Mouse (Mus musculus) adrenal gland, adult (tissue): Measurements from ENCODE around the gene Invs.

Source experiments
- DNase-seq, 2 experiments: peaks; one replicate each; pipeline ENCODE4 v3.0.0; 2022 to 2023; ENCODE audit warnings: low spot score in 1 of 2; ENCODE audit not compliant: inconsistent age in 2 of 2

The Invs gene

DNA sequence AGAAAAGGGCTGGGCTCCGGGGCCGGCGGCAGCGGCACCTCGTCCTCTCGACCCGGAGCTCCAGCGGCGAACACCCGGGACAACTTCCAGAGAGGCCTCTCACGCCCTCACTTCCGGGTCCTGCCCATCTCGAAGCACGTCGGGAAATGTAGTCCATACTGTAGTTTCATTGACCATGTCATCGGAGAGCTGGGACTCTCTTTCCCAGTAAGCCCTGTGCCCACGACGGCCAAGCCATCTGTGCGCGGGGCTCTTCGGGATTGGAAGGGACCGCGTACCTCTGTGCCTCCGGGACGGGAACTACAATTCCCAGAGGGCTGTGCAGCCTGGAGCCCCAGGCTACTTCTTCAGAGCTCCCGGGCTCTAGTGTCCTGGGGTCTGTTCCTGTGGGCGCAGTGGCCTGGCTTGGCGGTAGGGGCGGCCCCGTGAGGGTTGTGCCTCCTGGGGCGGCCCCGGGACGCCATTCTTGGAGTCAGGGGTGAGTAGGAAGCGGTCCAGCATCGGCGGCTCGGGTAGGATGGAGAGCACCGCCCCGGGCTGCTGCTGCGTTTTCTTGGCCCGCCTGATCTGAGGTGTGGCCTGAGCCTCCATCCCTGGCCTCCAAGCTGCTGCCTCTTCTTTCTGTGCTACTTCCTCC lies at the start of gene Invs, which contains the start of gene Erp44:
TSS of gene Invs (plus strand) at position 263 of the 637 bp plus-strand sequence.
TSS of gene Erp44 (minus strand) at position 61 of the 637 bp plus-strand sequence.
- peak; percentile 96 to 98 for DNase-seq

DNA sequence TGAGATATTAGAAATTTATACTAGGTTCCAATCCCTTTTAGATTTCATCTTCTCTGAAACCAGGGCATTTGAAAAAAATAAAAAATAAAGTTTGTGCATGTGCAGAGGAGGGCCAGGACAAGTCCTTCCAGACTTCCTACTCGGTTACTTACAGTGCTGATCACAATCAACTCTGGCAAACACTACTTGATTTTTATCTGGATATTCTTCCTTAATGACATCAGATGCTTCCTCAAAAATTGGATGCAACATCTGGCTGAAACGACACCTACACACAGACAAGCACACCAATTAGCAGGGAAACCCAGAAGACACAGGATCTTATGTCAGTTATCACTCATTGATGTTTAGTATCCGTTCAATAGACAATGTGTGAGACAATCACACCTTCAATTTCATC lies 42.8 kb upstream of the Invs start:
- DNase-seq, result no peak

DNA sequence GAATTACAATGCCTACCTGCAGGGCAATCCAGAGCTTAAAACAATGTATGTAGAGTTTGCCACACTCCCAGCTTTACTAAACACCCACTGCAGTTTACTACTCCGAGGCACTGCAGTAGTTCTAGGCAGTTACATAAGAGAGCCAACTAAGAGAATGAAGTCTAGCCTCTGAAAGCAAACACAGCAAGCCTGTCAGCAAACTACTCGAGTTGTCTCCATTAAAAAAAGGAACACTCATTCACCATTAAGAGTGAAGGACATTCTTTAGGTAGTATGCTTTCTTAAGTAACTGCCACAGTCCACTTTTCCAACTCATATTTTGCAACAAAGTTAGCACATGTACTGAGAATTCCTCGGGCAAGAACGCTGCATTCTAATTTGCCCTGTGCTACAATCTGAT lies 40.5 kb upstream of the Invs start:
- DNase-seq, result no peak

DNA sequence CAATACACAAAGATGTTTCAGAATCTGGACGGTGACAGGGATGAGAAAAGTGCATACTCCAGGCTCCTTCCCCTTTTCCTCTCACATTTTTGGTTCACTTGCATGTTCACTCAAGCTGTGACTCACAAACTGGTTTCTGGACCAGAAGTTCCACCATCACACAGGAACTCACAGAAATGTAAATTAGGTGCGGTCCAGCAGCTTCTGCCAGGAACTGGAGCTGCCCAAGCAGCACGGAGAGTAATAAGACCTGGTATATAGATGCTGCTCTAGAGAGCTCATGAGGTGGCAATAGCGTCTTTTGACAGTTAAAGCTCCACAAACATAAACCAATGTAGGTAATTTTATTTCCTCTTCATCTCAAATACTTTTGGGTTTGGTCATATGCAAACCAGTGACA lies 37.1 kb upstream of the Invs start:
- DNase-seq, result no peak

DNA sequence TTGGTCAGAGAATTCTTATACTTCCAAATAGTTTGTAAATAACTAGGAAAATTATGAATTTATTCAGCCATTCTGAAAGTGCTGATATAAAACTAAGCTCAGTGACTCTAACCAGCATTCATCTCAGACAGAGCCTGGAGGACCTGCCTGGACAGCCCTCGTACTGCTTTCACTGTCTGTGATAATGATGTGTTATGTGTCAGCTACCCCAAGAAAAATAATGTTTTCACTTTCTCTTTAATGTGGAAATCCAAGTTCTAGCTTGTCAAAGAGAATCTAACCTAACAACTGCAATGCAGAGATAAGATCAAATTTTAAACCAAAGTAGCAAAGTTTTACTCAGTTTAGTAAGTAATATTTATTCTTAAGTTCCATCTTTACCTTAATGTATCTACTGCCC lies 35.8 kb upstream of the Invs start:
- no peak for DNase-seq

DNA sequence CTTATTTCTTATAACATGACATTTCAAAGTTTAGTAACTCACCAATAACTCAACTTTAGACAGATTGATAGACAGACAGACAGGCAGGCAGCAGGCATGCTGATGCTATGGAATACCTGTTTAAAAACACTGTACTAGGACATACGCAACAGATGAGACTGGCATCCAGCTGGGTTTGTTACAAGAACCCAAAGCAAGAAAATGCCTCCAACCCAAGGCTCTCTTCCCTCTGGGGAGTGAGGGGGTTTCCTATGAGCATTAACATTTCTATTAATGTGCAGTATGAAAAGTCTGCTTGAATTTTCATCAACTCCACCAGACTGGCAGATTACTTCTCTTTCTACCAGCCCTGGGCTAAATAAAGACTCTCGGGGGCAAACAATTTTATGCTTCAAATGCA lies 35.3 kb upstream of the Invs start:
- no peak for DNase-seq

DNA sequence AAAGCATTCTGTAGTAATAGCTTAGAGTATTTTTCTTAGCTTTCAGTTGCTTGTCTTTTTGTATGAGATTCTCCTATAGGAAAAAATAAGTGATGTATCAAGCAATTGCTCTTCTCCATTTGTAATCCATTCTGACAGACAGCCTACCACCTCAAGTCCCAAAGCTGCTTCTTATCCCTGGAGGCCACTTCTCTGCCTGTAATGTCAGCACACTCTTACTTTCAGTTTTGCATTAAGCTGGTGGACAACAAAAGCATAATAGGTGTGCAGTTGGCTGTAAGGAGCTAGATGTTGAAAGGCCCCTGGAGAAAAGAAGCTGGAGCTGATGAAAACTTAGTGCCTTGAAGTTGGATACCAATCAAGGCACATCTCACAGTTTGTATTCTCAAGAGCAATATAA lies 26.3 kb upstream of the Invs start:
- DNase-seq, result peak in 1 of 2 experiments; percentile 45

DNA sequence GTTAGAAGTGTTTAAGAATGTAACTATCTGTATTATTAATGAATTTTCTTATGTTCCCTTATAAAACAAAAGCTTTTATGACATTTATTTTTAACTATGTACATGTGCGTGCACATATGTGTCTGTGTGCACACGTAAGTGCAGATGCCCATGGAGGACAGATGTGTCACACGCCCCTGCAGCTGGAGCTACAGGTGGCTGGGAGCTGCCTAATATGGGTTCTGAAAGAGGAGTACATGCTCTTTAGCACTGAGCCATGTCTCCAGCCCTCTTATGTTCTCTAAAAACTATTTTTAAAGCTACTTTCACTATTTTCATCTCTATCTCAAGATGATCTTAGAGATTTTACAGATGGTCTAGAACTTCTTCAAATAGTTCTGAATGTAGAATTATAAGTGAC lies 21.5 kb upstream of the Invs start:
- DNase-seq, result no peak

DNA sequence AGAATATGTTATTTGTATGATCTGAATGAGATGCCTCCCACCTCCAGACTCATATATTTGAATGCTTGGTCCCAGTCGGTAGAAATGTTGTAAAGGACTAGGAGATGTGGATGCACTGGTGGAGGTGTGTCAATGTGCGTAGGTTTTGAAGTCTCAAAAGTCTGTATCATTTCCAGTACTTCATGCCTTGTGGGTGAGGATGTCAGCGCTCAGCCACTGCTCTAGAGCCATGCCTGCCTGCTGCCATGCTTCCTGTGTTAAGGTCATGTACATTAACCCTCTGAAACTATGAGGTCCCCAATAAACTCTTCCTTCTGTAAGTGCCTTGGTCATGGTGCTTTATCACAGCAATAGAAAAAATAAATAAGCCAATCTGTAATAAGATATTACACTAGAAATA lies 11.9 kb upstream of the Invs start:
- DNase-seq, result no peak

DNA sequence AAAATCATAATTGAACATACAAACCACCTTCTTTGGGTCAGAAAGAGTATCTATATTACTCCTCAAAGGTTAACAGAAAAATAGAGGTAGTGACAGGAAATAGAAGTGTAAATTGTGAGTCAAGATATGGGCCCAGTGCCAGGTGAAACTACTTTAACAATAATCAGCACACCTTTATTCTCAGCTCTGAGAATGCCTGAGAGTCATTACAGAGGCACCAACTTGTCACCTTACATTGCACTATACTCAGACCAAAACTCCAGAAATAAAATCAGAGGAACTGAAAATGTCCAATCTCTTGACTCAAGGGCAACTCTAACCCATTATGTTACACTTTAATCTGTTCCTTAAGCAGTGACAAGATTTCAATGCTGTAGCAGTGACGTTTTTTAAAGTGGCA lies 11.4 kb upstream of the Invs start:
- DNase-seq, result no peak

DNA sequence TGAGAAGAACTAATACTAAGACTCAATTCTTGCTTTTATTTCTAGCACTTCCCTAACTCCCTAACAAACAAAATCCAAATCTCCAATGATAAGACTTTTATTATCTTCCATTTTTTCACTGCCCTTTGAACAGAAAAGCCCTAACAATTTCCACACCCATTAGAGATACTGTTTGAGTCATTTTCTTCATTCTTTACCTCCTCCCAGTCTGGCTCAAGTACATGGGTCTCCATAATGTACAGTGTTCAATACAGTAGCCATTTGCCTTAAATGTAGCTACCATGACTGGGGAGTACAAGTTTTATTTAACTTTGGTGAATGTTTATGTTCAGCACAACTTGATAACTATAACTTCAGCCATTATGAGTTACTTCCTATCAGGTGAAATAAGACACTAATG lies 9.0 kb upstream of the Invs start:
- no peak for DNase-seq

DNA sequence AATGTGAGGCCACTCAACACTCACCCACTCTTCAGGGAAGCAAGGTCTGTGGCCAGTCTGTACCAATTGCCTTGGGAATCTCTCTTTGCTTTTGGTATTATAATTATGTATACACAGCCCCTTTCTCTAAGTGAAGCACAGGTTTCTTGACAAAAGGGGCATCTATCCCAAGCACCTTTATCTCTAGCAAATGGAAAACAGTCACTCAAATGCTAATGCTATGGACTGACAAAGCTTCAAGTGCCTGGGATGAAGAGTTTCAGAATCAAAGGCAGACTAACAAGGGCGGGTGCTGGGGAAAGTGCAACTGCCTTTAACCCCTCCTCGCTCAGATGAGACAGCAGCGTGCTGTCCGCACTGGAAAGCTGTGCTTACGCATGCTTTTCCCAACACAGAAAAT lies 7.7 kb upstream of the Invs start:
- DNase-seq, result no peak

DNA sequence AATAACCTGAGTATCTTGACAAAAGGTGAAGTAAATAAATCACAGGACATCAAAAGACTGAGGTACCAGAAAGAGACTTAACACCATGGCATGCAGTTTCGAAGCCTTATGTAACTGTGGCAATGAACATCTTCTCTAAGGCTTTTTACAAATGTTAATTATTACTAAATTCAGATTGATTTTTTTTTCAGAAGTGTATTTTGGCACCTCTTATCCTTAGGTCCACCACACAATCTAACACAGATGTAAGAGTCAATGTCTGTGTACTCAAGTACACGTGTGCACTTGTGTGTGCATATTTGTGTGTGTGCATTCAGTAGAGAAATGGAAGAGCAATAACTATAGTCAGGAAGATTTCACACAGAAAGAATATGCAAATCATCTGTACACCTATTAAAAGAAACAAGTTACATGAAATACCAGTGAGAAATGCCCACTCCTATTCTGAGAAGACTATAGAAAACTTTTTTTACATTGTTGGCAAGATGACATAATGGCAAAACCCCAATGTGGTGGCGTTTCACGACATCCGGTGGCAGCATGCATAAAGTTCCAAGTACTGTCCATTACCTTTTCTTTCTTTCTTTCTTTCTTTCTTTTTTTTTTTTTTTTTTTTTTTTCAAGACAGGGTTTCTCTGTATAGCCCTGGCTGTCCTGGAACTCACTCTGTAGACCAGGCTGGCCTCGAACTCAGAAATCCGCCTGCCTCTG lies 6.3 kb upstream of the Invs start:
- DNase-seq, result no peak

DNA sequence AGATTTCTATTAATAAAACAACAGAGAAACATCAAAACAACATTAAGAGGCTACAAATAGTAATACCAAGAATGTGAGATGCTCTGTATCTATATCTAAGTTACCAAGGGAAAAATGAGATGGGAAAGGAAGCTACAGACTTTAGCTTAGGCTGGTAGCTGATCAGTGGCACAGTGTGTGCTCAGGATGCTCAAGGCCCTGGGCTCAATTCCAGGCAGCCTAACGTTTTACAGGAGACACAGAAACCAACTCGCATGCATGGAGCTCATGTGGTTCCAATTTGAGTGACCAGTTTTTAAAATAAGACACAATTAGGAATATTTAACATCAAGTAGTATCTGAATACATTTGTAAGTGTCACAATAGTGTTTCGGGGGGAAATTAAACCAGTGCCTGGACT lies 3.8 kb upstream of the Invs start:
- peak in 1 of 2 experiments; percentile 57 for DNase-seq

DNA sequence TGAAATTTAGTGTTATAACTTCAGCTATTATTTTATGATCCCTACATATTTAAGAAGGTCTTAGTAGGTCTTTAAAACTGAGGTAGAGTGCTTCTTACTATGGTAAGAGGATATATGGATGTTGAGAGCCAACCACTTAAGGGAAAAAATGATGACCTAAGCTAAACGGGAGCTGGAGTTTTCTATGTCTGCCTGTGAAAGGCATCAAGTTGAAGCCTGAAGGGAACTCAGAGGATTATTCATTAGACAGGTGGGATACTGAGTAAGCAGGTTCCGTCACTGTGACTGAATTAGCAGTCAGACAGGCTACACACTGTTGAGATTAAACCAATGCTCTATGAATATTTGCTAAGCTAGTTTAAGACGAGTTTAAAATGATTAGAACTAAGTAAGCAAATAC lies 2.5 kb upstream of the Invs start:
- DNase-seq, result no peak

DNA sequence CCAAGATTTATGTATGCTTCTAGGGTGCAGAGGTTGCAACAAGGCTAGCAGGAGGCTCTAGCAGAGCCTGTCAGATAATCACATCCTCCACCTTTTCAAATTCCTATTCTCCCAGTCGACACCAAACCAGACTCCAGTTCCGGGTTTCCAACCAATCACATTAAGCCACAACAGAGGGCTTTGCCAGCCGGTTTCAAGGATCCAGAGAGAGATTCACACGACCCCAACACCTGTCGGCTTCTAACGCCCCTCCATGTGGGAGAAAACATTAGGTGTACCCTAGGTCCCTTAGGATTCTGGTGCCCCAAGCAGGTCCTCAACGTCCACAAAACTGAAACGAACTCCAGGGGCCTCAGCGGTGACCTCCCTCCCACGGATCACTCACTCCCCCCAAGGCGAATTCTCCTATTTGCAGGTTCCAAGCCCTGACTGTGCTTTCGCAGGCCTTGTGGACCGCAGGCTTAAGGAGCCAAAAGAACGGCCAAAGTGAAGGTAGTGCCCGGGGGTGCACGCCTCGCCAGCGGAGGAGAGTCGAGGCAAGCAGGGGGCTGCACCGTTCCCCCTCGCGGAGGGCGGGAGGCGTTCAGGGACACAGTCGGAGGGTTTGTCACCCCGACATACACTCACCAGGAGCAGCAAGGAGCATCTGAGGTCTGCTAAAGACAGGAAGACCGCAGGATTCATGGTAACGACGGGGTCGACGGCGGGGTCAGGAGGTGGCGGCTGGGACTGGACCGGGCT lies 633 bp upstream of the Invs start:
- DNase-seq, result no peak

DNA sequence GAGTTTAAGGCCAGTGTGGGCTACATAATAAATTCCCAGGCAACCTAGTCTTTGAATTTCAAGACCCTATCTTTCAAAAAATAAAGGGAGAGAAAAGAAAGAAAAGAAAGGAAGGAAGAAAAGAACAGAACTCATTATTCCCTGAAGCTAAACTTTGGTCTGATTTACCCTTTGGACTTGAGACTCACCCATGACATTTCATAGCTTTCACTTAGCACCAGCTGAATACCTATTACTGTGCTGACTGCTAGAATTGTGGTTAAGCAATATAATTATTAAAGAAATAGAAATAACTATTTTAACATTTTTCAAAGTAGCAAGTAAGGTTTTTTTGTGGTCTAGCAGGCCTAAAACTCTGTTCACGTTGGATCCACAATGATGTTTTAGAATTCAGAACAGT lies 1.6 kb downstream of the Invs start:
- no peak for DNase-seq

DNA sequence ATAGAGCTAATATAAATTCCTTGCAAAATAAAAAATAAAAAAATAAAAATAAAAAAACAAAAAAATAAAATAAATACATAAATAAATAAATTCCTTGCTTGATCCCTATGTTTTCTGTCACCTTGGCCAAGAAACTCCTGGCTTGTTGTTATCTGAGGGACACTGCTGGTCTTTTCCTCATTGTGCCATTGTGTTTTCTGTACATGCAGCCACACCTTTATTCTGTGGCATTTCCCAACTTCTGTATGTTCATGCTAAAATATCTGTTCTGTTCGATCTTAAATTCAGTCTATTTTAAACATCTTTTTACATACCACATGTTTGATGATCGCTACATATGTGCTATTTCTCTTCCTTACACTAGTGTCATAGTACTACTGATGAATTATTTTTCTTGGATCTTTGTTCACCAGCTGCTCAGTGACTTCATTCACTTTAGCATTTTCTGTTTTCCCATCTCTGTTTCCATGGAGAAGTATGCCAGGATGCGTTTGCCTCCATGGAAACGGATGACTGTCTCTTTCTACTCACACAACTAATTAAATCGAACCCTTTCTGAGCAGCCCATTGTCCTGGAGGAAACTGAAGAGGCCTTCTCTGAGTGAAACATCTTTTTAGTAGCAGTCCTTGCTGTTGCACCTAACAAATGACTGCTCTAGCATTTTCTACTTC lies 7.7 kb downstream of the Invs start:
- no peak for DNase-seq

DNA sequence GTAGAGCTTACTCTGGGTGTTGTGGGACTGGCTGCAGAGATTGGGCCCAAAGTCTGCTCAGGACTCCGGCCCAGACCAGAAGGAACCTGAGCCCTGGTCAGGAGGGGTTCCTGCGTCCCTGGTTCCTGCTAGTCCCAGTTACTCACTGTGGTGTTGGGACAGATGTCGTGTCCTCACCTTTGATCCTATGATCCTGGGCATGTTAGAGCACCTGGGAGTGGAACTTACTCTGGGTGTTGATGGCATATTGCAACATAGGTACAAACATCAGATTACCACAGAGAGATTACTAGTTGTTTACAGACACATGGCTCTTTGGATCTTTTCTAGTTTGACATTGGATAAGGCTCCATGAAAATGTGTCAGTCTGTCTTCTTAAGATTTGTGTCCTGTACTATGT lies 35.3 kb downstream of the Invs start:
- no peak for DNase-seq

DNA sequence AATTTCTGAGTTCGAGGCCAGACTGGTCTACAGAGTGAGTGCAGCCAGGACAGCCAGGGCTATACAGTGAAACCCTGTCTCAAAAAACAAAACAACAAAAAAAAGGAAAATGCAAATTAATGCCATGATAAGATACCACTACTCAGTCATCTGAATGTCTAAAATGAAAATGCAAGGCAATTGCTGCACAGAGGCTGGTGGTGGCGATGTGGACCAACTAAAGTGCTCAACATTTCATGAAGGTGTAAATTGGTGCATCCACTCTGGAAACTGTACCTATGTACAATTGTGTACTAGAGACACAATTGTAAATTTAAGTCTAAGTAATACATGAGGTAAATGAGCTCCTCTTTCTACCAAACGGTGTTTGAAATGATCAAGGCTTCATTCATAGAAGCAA lies 36.5 kb downstream of the Invs start:
- DNase-seq, result no peak

DNA sequence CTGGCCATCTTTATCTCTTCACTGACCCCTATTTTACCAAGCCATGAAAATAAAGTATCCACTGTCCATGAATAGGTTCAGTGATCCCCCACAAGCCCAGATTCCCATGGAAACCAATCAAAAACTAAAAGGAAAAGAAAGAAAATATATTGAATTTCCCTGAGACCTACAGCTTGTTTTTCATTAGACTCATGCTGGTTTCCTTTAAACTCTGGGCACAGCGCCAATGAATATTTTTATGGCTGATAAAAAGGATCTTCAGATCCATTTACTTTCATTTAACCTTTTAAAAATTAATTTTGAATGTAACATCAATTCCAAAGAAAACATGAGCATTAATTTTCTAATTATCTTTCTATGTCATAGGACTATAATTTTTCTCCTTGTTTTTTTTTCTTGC lies 41.7 kb downstream of the Invs start:
- peak in 1 of 2 experiments; percentile 47 for DNase-seq

DNA sequence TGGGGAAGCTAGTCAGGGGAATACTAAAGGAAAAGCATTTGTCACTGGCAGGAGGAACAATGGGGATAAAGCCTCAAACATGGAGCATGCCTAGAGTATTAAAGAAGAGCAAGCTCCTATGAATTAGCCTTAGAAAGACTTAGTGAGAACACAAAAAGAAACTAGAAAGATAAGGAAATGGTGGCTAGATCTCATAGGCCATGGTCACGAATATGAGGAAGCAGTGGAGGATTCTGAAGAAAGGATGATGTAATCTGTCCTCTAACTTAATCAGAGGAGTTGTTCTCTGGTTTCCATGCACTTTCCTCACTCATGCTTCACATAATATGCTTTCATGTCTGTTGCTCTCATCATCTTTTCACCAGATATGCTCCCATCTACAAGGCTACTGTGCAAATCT lies 42.5 kb downstream of the Invs start:
- no peak for DNase-seq
